Mouse (Mus musculus) heart, embryonic 10.5 days (tissue): ENCODE data around the gene Gm11037. TPM values are rescaled to one million over a fixed set of nuclear protein-coding genes. Genes with fewer than 3 reads are reported as not detected.
"Not testable (repeated sequence)": the region's sequence is repeated elsewhere in the genome, so short reads cannot be mapped to it uniquely, and the experiment has no call there.

Source experiments
- DNase-seq: peaks from one replicate; pipeline ENCODE4 v3.0.0-alpha.2; 2017; ENCODE audit warnings: low spot score
- H3K27ac ChIP-seq: fragments of 300-500 bp; sonication (generic); 2 replicates; pipeline ENCODE4 v1.5.1; 2016; ENCODE audit warnings: mild to moderate bottlenecking
- H3K27me3 ChIP-seq: fragments of 300-500 bp; sonication (generic); 2 replicates; pipeline ENCODE4 v1.6.1; 2016; ENCODE audit warnings: mild to moderate bottlenecking; ENCODE audit not compliant: poor library complexity, insufficient read depth, severe bottlenecking
- H3K36me3 ChIP-seq: fragments of 300-500 bp; sonication (generic); 2 replicates; pipeline ENCODE4 v1.6.1; 2016; ENCODE audit warnings: mild to moderate bottlenecking, moderate library complexity
- H3K4me1 ChIP-seq: fragments of 300-500 bp; sonication (generic); 2 replicates; pipeline ENCODE4 v1.6.1; 2016; ENCODE audit warnings: mild to moderate bottlenecking
- H3K4me3 ChIP-seq: fragments of 300-500 bp; sonication (generic); 2 replicates; pipeline ENCODE4 v1.5.1; 2016; ENCODE audit warnings: mild to moderate bottlenecking, moderate library complexity
- H3K9me3 ChIP-seq: fragments of 300-500 bp; sonication (generic); 2 replicates; pipeline ENCODE4 v1.6.1; 2016; ENCODE audit warnings: mild to moderate bottlenecking, moderate library complexity
- WGBS: fragments of 180-500 bp; shearing (Covaris S2); methylation state at CpG from one replicate; pipeline ENCODE4 v1.1.7; 2016; 5-methylcytosine and 5-hydroxymethylcytosine counted together
- polyA plus RNA-seq: library from polyadenylated mRNA; unstranded; fragments of >200 nt; fragmentation: Nextera tagmentation; extraction: Ambion mirVana; gene quantifications from 2 replicates; pipeline ENCODE4 v1.2.1, GENCODE M21; 2016

The Gm11037 gene
- polyA plus RNA-seq = not detected in 2 replicates

GRCm38 (mm10) chr2:131132930-131133547 lies at the start of gene Gm11037:
Gene Gm11037, plus strand, starts transcription at chr2:131133497.
- H3K9me3 ChIP-seq = no peaks in the 10 kb centered on the region
- DNase-seq = no peak
- H3K4me1 ChIP-seq = peaks cover 56% of the 10 kb centered on the region
- H3K27me3 ChIP-seq = no peaks in the 10 kb centered on the region
- peaks cover 2% of the 10 kb centered on the region; the same call in 1 of the 2 replicates for H3K36me3 ChIP-seq
- peak within 1 kb of the TSS; percentile 89 for H3K27ac ChIP-seq
- WGBS = 87% methylated on average over 9 of the region's 9 CpGs
- no peak within 1 kb of the TSS for H3K4me3 ChIP-seq

GRCm38 (mm10) chr2:131084206-131084605 lies 49.1 kb upstream of the Gm11037 start:
- Histone ChIP-seq H3K27ac (no peak overlapping the region), H3K36me3 (no peaks in the 10 kb centered on the region), H3K9me3 (no peaks in the 10 kb centered on the region), H3K27me3 (peaks cover 27% of the 10 kb centered on the region), H3K4me3 (no peak overlapping the region), H3K4me1 (0 out of 2 replicates have a peak, but pooled peaks cover 3% of the 10 kb centered on the region)
- DNase-seq = no peak
- 74% methylated on average over 4 of the region's 4 CpGs for WGBS

GRCm38 (mm10) chr2:131086667-131087390 lies 46.5 kb upstream of the Gm11037 start, which contains the start of gene Siglec1:
Gene Siglec1, minus strand, starts transcription at chr2:131086765.
- DNase-seq = no peak
- Histone ChIP-seq H3K9me3 (no peaks in the 10 kb centered on the region), H3K27me3 (peaks cover 15% of the 10 kb centered on the region), H3K4me3 (no peak within 1 kb of the TSS), H3K27ac (no peak within 1 kb of the TSS), H3K4me1 (no peaks in the 10 kb centered on the region), H3K36me3 (no peaks in the 10 kb centered on the region)
- WGBS = 86% methylated on average over 11 of the region's 11 CpGs

- no peaks in the 10 kb centered on the region for H3K9me3 ChIP-seq
- peaks cover 8% of the 10 kb centered on the region; the same call in 1 of the 2 replicates for H3K27me3 ChIP-seq
- no peaks in the 10 kb centered on the region for H3K4me1 ChIP-seq
- no peak for DNase-seq
- no peak overlapping the region for H3K27ac ChIP-seq
- no peaks in the 10 kb centered on the region for H3K36me3 ChIP-seq
- 83% methylated on average over 4 of the region's 4 CpGs for WGBS
- no peak overlapping the region for H3K4me3 ChIP-seq
Observed at GRCm38 (mm10) chr2:131088581-131088980, 44.7 kb upstream of the Gm11037 start.

- Histone ChIP-seq H3K4me1 (no peaks in the 10 kb centered on the region), H3K9me3 (no peaks in the 10 kb centered on the region)
- WGBS = 59% methylated on average over 1 of the region's 1 CpGs
Observed at GRCm38 (mm10) chr2:131089634-131090033, 43.7 kb upstream of the Gm11037 start.

GRCm38 (mm10) chr2:131090852-131091251 lies 42.4 kb upstream of the Gm11037 start:
- no peaks in the 10 kb centered on the region for H3K27me3 ChIP-seq
- DNase-seq = no peak
- WGBS = 50% methylated on average over 3 of the region's 3 CpGs
- H3K9me3 ChIP-seq = no peaks in the 10 kb centered on the region
- H3K36me3 ChIP-seq = no peaks in the 10 kb centered on the region
- H3K4me1 ChIP-seq = peaks cover 2% of the 10 kb centered on the region; the same call in 1 of the 2 replicates
- peak overlapping the region; percentile 42 for H3K27ac ChIP-seq
- no peak overlapping the region for H3K4me3 ChIP-seq

More at GRCm38 (mm10) chr2:131089634-131090033, 43.7 kb upstream of the Gm11037 start:
- H3K36me3 ChIP-seq = no peaks in the 10 kb centered on the region
- H3K27me3 ChIP-seq = no peaks in the 10 kb centered on the region
- no peak for DNase-seq
- H3K27ac ChIP-seq = no peak overlapping the region
- no peak overlapping the region for H3K4me3 ChIP-seq

GRCm38 (mm10) chr2:131093577-131093976 lies 39.7 kb upstream of the Gm11037 start:
- no peaks in the 10 kb centered on the region for H3K36me3 ChIP-seq
- DNase-seq = no peak
- no peak overlapping the region for H3K4me3 ChIP-seq
- no peaks in the 10 kb centered on the region for H3K27me3 ChIP-seq
- no peak overlapping the region for H3K27ac ChIP-seq
- no peaks in the 10 kb centered on the region for H3K9me3 ChIP-seq
- peaks cover 18% of the 10 kb centered on the region for H3K4me1 ChIP-seq
- 70% methylated on average over 5 of the region's 5 CpGs for WGBS

- Histone ChIP-seq H3K4me3 (no peak overlapping the region), H3K27me3 (no peaks in the 10 kb centered on the region), H3K36me3 (no peaks in the 10 kb centered on the region), H3K27ac (peak overlapping the region; percentile 16; the same call in 1 of the 2 replicates), H3K9me3 (no peaks in the 10 kb centered on the region), H3K4me1 (peaks cover 18% of the 10 kb centered on the region)
- no peak for DNase-seq
- 0% methylated on average over 1 of the region's 1 CpGs for WGBS
Observed at GRCm38 (mm10) chr2:131094823-131095222, 38.5 kb upstream of the Gm11037 start.

DNA sequence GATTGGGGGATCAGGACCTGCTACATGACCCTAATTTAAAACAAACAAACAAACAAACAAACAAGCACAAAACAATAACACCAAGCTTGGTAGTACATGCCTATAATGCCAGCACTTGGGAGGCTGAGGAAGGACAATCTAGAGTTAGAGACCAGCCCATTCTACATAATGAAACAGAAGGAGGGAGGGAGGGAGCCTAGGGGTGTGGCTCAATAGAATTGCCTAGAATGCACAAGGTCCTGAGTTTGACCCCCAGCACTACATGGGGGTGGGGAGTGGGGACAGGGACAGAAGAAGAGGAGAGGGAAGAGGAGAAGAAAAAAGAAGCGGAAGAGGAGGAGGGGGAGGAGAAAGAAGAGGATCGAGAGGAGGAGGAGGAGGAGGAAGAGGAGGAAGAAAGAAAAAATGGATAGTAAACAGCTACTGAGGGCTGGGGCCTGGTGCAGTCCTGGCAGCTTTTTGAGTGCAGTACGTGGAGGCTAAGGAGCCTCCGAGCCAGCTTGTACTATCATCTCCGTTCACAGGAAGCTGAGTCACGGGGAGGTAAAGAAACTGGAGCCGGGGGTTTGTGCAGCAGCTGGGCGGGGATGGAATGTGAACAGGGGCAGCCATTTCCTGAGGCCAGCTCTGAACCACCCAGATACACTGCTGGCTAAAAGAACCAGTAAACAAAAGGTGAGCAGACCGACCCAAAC lies 37.0 kb upstream of the Gm11037 start:
- Histone ChIP-seq H3K27me3 (no peaks in the 10 kb centered on the region), H3K4me1 (peaks cover 18% of the 10 kb centered on the region), H3K9me3 (no peaks in the 10 kb centered on the region), H3K27ac (peak overlapping the region; percentile 86), H3K36me3 (no peaks in the 10 kb centered on the region), H3K4me3 (0 out of 2 replicates have a peak overlapping the region, but pooled peaks have one; percentile 33)
- 13% methylated on average over 9 of the region's 9 CpGs for WGBS
- DNase-seq = peak; percentile 90

GRCm38 (mm10) chr2:131097087-131097486 lies 36.2 kb upstream of the Gm11037 start:
- Histone ChIP-seq H3K4me1 (peaks cover 18% of the 10 kb centered on the region), H3K4me3 (no peak overlapping the region), H3K27me3 (no peaks in the 10 kb centered on the region), H3K9me3 (no peaks in the 10 kb centered on the region), H3K27ac (peak overlapping the region; percentile 86; the same call in 1 of the 2 replicates), H3K36me3 (no peaks in the 10 kb centered on the region)
- no peak for DNase-seq
- 77% methylated on average over 4 of the region's 4 CpGs for WGBS

DNA sequence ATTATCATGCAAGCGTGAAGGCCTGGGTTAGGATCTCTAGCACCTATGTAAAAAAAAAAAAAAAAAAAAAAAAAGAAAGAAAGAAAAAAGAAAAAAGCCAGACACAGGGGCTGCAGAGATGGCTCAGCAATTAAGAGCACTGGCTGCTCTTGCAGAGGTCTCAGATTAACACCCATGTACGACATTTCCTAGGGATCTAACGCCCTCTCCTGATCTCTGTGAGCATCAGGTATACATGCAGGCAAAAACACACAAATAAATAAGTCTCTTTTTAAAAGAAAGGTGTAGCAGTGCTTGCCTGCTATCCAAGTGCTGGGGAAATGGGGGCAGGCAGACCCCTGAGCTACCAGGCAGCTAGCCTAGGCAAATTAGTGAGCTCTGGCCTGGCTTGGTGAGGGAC lies 31.8 kb upstream of the Gm11037 start:
- 42% methylated on average over 3 of the region's 3 CpGs for WGBS
- Histone ChIP-seq H3K4me3 (no peak overlapping the region), H3K27ac (no peak overlapping the region), H3K27me3 (no peaks in the 10 kb centered on the region), H3K36me3 (no peaks in the 10 kb centered on the region), H3K9me3 (no peaks in the 10 kb centered on the region), H3K4me1 (peaks cover 10% of the 10 kb centered on the region)
- DNase-seq = no peak

- H3K27me3 ChIP-seq = no peaks in the 10 kb centered on the region
- no peaks in the 10 kb centered on the region for H3K36me3 ChIP-seq
- H3K4me3 ChIP-seq = no peak overlapping the region
- DNase-seq = no peak
- H3K9me3 ChIP-seq = no peaks in the 10 kb centered on the region
- WGBS = 76% methylated on average over 4 of the region's 4 CpGs
- no peak overlapping the region for H3K27ac ChIP-seq
- H3K4me1 ChIP-seq = no peaks in the 10 kb centered on the region
Observed at GRCm38 (mm10) chr2:131104021-131104420, 29.3 kb upstream of the Gm11037 start.

DNA sequence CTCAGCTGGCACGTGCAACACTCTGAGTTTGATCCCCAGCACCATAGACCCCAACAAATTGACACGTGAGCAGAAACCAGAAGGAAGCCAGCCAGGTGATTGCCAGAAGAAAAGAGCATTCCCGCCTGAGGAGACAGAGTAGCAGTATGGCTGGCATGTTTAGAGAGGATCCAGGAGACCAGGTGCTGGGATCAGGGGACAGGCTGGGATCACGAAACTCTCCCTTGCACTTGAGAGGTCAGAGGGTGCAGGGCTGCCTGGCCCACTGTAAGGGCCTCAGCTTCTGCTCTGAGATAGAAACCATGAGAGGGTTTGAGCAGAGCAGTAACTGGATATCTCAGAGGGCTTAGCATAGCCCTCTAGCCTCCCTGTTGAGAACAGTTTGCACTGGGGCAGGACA lies 28.2 kb upstream of the Gm11037 start:
- not testable (repeated sequence) for H3K4me3 ChIP-seq, H3K27me3 ChIP-seq
- WGBS = 61% methylated on average over 4 of the region's 4 CpGs

More for the DNA sequence above, 28.2 kb upstream of the Gm11037 start:
- not testable (repeated sequence) for DNase-seq, H3K27ac ChIP-seq, H3K9me3 ChIP-seq, H3K36me3 ChIP-seq, H3K4me1 ChIP-seq
